Mouse (Mus musculus) heart, adult 2 months (tissue): ENCODE measurements at regions not wholly inside any gene's neighbourhood (a gene's known extent, or its start where the extent isn't known, plus 50 kb on each side); places are given as distances from the start of the nearest gene placed in this dataset.
A peak's percentile ranks its signal among the peaks of the same experiment; 100 is the strongest.

Experiments
- DNase-seq, 2 experiments: peaks; one replicate each; pipeline ENCODE4 v3.0.0; 2021
- H3K27ac ChIP-seq: fragments of 200-600 bp; 2 replicates; pipeline ENCODE4 v1.8.1; 2022
- H3K27me3 ChIP-seq: fragments of 200-500 bp; 2 replicates; pipeline ENCODE4 v1.6.1; 2012; ENCODE audit warnings: mild to moderate bottlenecking, low read length, inconsistent platforms, mixed read lengths; ENCODE audit not compliant: control insufficient read depth, insufficient read depth
- H3K36me3 ChIP-seq: fragments of 200-500 bp; 2 replicates; pipeline ENCODE4 v1.6.1; 2012; ENCODE audit warnings: low read length, inconsistent platforms; ENCODE audit not compliant: control insufficient read depth, insufficient read depth
- H3K4me1 ChIP-seq: fragments of 200-500 bp; 2 replicates; pipeline ENCODE4 v1.6.1; 2011; ENCODE audit warnings: low read length; ENCODE audit not compliant: control insufficient read depth, insufficient read depth
- H3K4me3 ChIP-seq: fragments of 200-600 bp; 2 replicates; pipeline ENCODE4 v1.8.1; 2022
- H3K79me2 ChIP-seq: fragments of 200-500 bp; replicated peaks from 2 replicates; pipeline ENCODE4 v1.6.1; 2012; ENCODE audit warnings: mild to moderate bottlenecking, inconsistent platforms, low read length, moderate library complexity, mixed read lengths; ENCODE audit not compliant: control insufficient read depth, insufficient read depth
- H3K9ac ChIP-seq: fragments of 200-500 bp; 2 replicates; pipeline ENCODE4 v1.6.1; 2012; ENCODE audit warnings: low read depth, mild to moderate bottlenecking, control low read depth, inconsistent platforms, low read length, mixed read lengths
- CTCF ChIP-seq: fragments of 200-600 bp; IDR thresholded peaks from 2 replicates; pipeline ENCODE4 v1.8.1; 2022; ENCODE audit warnings: antibody characterized with exemption, mild to moderate bottlenecking, moderate library complexity
- EP300 ChIP-seq: fragments of 200-500 bp; IDR thresholded peaks from 2 replicates; pipeline ENCODE4 v1.6.1; 2011; ENCODE audit warnings: low read depth, low read length, control low read depth; ENCODE audit not compliant: insufficient read depth
- POLR2A ChIP-seq: fragments of 200-500 bp; IDR thresholded peaks from 2 replicates; pipeline ENCODE4 v1.6.1; 2011; ENCODE audit warnings: mild to moderate bottlenecking, low read depth, low read length, control low read depth; ENCODE audit not compliant: insufficient read depth
- WGBS: fragments of 180-500 bp; shearing (Covaris S2); methylation state at CpG from one replicate; pipeline ENCODE4 v1.1.7; 2018; 5-methylcytosine and 5-hydroxymethylcytosine counted together
- intact Hi-C: fragments of 180-260 bp; cut with DNase I; formaldehyde crosslinking; loops from one replicate; pipeline ENCODE4 v1.15.1; 2025

DNA sequence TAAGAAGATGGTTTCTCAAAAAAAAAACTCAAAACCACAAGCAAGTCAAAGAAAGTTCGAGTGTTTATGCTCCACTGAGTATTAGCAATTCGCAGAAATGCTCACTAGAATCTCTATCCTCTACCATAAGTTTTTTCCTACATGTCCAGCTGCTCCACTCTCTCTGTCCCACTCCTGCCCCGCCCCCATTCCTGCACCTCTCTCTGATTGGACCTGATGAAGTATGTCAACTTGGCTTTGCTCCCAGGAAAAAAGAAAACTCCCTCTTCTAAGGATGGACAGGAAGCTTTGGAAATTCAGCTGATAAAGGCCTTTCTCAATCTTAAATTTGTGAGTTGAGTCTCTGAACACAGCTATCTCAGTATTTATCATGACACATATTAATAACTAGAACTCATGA is 684.4 kb upstream of the 2610301B20Rik start:
- TF ChIP-seq EP300 (no peak), POLR2A (no peak), CTCF (no peak)
- H3K36me3 ChIP-seq: no peaks in the 10 kb centered on the region
- H3K4me3 ChIP-seq: no peak overlapping the region
- WGBS: 49% methylated on average over 3 of the region's 3 CpGs
- H3K4me1 ChIP-seq: no peaks in the 10 kb centered on the region
- no peaks in the 10 kb centered on the region for H3K27me3 ChIP-seq
- H3K79me2 ChIP-seq: no peaks in the 10 kb centered on the region
- intact Hi-C loops: no loop called here
- no peak overlapping the region for H3K27ac ChIP-seq
- DNase-seq: peak in 1 of 2 experiments; percentile 5
- H3K9ac ChIP-seq: no peak overlapping the region

DNA sequence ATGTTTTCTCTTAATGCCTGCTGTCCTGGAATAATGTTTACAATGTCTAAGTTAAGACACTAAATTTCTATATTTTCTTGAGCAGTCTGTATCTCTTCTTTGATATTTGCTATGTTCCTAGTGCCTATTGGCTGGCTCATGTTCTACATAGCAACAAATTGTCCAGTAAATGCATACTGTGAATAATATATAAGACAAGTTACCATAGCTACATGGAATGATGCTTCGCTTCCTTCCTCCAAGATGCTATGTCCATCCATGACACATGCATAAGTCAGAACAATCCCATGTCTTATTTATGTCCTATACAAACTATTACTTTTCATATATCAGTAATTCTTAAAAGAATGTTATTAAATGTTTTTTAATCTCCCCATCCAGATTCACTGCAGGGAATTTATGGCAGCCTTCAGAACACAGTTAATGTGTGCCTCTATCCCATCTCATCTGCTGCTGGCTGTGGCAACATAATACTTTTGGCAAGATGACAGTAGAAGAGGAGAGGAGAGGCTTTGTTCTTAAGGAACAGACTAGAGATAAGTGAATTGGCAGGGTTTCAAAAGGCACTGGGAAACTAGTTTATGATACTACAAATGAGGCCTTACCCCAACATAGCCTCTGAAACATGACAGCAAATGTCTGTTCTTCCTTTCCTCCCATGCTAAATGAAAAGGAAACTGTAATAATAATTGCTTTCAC is 676.9 kb upstream of the 2610301B20Rik start:
- H3K27ac ChIP-seq: no peak overlapping the region
- no peaks in the 10 kb centered on the region for H3K36me3 ChIP-seq
- no peaks in the 10 kb centered on the region for H3K79me2 ChIP-seq
- no peak for DNase-seq
- H3K27me3 ChIP-seq: no peaks in the 10 kb centered on the region
- H3K9ac ChIP-seq: no peak overlapping the region
- no peak for TF ChIP-seq EP300
- no peak for TF ChIP-seq POLR2A
- no peak for TF ChIP-seq CTCF
- no peaks in the 10 kb centered on the region for H3K4me1 ChIP-seq
- intact Hi-C loops: no loop called here
- WGBS: 88% methylated on average over 1 of the region's 1 CpGs
- H3K4me3 ChIP-seq: no peak overlapping the region

DNA sequence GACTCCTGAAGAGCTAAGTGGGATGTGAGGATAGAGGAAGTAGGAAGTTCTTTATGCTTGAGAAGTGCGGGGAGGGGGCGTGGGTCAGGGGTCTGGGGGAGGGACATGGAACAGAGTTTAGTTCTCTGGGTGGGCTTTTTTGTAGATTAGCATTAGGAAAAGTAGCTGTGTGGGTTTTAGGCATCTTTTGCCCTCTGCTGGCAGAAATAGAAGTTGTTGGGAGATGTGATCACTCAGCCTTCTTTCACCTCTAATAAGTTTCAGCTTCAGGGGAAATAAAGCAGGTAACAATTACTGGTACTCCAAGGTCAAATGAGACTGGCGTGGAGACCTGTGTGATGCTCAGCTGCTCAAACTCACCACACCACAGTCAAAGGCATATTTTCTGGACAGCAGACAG is 672.5 kb upstream of the 2610301B20Rik start:
- Histone ChIP-seq H3K9ac (no peak overlapping the region), H3K4me1 (no peaks in the 10 kb centered on the region), H3K4me3 (no peak overlapping the region), H3K79me2 (no peaks in the 10 kb centered on the region), H3K36me3 (no peaks in the 10 kb centered on the region), H3K27me3 (no peaks in the 10 kb centered on the region), H3K27ac (no peak overlapping the region)
- no peak for DNase-seq
- TF ChIP-seq EP300: no peak
- TF ChIP-seq CTCF: peak; percentile 26
- 38% methylated on average over 3 of the region's 3 CpGs for WGBS
- intact Hi-C loops: no loop called here

DNA sequence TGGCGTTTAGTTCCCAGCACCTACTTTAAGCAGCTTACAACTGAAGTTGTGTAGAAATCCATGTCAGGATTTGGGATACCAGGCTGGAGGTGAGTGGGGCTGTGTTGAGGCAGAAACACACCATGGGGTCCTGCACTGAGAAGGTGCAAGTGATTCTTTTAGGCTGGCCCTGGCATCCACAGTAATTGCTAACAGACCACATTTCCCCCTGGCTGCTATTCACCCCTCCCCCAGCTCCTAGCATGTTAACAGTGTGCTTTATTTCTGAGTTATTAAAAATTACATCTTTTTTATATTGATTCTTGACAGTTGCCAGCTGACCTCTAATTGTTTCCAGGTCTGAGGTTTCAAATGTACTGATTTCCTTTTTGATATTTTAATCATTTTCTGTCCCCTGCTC is 670.1 kb upstream of the 2610301B20Rik start:
- intact Hi-C loops: no loop called here
- TF ChIP-seq CTCF: no peak
- no peak for TF ChIP-seq POLR2A
- DNase-seq: no peak
- no peak overlapping the region for H3K4me3 ChIP-seq
- 79% methylated on average over 1 of the region's 1 CpGs for WGBS
- no peaks in the 10 kb centered on the region for H3K4me1 ChIP-seq
- no peaks in the 10 kb centered on the region for H3K79me2 ChIP-seq
- no peak overlapping the region for H3K9ac ChIP-seq
- H3K27me3 ChIP-seq: no peaks in the 10 kb centered on the region
- H3K36me3 ChIP-seq: no peaks in the 10 kb centered on the region
- H3K27ac ChIP-seq: no peak overlapping the region

DNA sequence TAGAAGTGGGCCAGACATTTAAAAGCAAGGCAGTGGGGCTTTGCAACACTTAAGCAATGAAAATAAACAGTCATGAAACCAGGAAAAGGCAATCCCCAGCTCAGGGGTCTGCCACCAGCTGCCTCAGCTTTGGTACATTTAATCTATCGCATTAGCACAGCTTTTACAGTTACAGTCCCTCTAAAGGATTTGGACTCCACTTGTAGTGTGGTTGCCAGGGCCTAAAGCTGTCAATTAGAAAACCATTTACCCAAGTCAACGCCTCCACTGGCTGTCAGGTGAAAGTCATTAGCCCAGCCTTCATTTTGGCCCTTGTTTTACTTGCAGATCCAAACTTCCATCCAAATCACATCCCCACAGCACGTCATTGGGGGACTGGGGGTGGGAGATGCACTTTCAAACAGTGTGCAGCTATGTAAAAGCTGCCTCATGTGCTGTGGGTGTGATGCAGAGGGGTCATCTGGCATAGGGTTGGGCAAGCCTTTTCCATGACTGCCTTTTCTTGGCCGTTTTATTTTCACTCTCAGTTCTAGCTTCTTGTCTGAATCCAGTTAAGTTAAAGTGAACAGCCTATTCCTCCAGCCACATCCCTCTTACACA is 664.9 kb upstream of the 2610301B20Rik start:
- intact Hi-C loops: no loop called here
- Histone ChIP-seq H3K27me3 (no peaks in the 10 kb centered on the region), H3K27ac (no peak overlapping the region), H3K9ac (no peak overlapping the region), H3K79me2 (no peaks in the 10 kb centered on the region), H3K4me1 (no peaks in the 10 kb centered on the region), H3K36me3 (no peaks in the 10 kb centered on the region), H3K4me3 (no peak overlapping the region)
- no peak for DNase-seq
- no peak for TF ChIP-seq EP300
- no peak for TF ChIP-seq CTCF
- no peak for TF ChIP-seq POLR2A
- 65% methylated on average over 4 of the region's 4 CpGs for WGBS

DNA sequence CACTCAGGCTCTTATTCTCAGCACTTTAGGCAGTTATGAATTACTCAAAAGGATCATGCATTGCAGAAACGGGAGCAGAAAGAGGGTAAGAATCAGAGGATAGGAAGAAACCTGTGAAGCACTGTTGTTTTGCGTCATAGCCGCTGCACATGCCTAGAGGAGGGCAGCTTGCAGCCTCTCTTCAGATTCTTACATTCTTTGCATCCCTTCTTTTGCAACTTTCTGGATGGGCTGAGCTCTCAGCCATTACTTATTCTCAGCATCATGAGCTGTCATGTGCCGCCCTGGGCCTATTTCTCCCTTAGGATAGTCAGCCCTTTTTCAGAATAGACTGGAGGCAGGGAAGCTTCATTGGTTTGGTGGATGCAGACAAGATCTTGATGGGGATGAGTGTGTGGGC is 663.0 kb upstream of the 2610301B20Rik start:
- H3K27ac ChIP-seq: no peak overlapping the region
- H3K79me2 ChIP-seq: no peaks in the 10 kb centered on the region
- DNase-seq: no peak
- WGBS: 84% methylated on average over 4 of the region's 4 CpGs
- no peaks in the 10 kb centered on the region for H3K4me1 ChIP-seq
- no peak overlapping the region for H3K9ac ChIP-seq
- no peaks in the 10 kb centered on the region for H3K36me3 ChIP-seq
- H3K27me3 ChIP-seq: no peaks in the 10 kb centered on the region
- no peak overlapping the region for H3K4me3 ChIP-seq
- intact Hi-C loops: no loop called here
- TF ChIP-seq POLR2A (no peak), EP300 (no peak), CTCF (no peak)
